Mouse (Mus musculus): ENCODE results near the gene Araf. TPM values are rescaled to one million over a fixed set of nuclear protein-coding genes. Genes with fewer than 3 reads are reported as not detected.

Gene Araf
- 258 and 278 TPM in 2 replicates for polyA plus RNA-seq (2012; rRNA removed)

DNA sequence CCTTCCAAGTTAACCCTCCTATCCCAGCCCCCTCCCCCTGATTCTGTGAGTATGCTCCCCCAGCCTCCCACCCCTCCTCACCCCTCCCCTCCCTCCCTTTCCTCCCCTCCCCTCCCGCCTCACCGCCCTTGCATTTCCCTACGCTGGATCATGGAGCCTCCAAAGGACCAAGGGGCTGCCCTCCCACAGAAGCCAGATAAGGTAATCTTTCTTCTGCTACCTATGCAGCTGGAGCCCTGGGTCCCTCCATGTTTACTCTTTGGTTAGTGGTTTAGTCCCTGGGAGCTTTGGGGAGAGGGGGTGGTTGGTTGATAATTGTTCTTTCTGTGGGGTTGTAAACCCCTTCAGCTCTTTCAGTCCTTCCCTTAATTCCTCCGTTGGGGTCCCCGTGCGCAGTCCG, at the start of gene Araf:
TSS of gene Araf (plus strand) at position 134 of the 400 bp plus-strand sequence.

DNA sequence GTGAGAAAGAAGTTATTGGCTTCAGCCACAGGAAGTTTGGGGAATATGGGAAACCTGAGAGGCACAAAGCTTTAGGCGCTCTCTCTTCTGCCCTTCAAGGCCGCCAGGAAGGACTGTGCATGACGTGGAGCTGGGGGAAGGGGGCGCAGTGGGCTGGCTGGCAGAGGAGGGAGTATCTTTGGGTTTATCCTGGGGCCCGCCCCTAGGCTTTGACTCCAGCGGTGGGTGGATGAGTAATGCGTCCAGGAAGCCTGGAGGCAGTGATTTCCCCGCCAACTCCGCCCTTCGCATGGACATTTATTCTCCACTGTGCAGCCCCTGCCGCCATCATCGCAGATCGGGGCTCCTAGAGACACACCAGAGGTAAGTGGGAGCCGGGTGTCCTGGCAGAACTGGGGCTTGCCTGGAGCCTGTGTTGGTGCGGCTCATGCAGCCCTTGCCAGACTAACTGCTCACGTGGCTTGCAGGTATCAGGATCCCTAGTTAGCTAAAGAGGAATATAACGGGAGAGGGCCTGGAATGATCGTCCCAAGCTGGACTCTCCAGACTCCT, 72.4 kb downstream of the Araf start, which contains the start of gene Timp1:
TSS of gene Timp1 (plus strand) at position 205 of the 552 bp plus-strand sequence.

Other genes with a start within 250 kb of the Araf start
- 0.27 and 0.60 TPM in 2 replicates for gene Rgn, start 248.0 kb upstream of the Araf start, polyA plus RNA-seq (2012; rRNA removed)
- 60.4 and 62.7 TPM in 2 replicates for gene Rbm10, start 180.3 kb upstream of the Araf start, polyA plus RNA-seq (2012; rRNA removed)
- gene Ndufb11, start 180.2 kb upstream of the Araf start, polyA plus RNA-seq (2012; rRNA removed) = 165 and 196 TPM in 2 replicates
- 397 and 433 TPM in 2 replicates for gene Uba1, start 139.5 kb upstream of the Araf start, polyA plus RNA-seq (2012; rRNA removed)
- 266 and 276 TPM in 2 replicates for gene Cdk16, start 109.9 kb upstream of the Araf start, polyA plus RNA-seq (2012; rRNA removed)
- 102 TPM in 2 replicates for gene Usp11, start 93.9 kb upstream of the Araf start, polyA plus RNA-seq (2012; rRNA removed)
- gene Timp1, start 72.4 kb downstream of the Araf start, polyA plus RNA-seq (2012; rRNA removed) = 7.0 and 10.7 TPM in 2 replicates
- gene Syn1, start 123.2 kb downstream of the Araf start, polyA plus RNA-seq (2012; rRNA removed) = 54.8 and 59.8 TPM in 2 replicates
- 23.3 and 24.3 TPM in 2 replicates for gene Cfp, start 133.7 kb downstream of the Araf start, polyA plus RNA-seq (2012; rRNA removed)
- gene Elk1, start 152.8 kb downstream of the Araf start, polyA plus RNA-seq (2012; rRNA removed) = 32.2 and 35.8 TPM in 2 replicates
- gene Uxt, start 164.2 kb downstream of the Araf start, polyA plus RNA-seq (2012; rRNA removed) = 14.9 and 15.6 TPM in 2 replicates